Mouse (Mus musculus) ES-Bruce4 (cell line): Measurements from ENCODE around the gene Gabarap.

Experiments used
- EP300 ChIP-seq: IDR thresholded peaks from 2 replicates; pipeline ENCODE4 v1.6.1; 2011; ENCODE audit warnings: low read depth, low read length; ENCODE audit not compliant: insufficient read depth
- POLR2A ChIP-seq: IDR thresholded peaks from one replicate; pipeline ENCODE4 v1.8.1; 2011; ENCODE audit warnings: low read length; ENCODE audit not compliant: insufficient read depth

DNA sequence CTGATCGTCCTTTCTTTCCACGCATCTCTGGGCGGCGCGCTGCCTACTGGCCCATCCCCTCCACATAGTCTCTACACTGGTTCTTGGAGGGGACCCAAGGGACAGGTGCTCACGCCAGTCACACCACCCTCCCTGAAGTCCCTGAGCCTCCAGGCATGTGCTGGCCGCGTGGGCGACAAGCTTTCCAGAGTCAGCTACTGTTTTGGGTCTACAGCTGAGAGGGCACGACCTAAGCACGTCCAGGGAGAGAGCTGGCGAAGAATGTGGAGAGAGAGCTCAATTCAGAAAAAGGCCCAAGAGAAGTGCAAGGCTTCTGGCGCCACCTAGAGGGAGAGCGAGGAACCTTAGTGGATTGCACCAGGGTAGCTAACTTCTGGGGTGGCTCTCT, 42.2 kb upstream of the Gabarap start:
- TF ChIP-seq POLR2A, result no peak
- TF ChIP-seq EP300, result no peak
